Mouse (Mus musculus): ENCODE measurements at regions not wholly inside any gene's neighbourhood (a gene's known extent, or its start where the extent isn't known, plus 50 kb on each side); places are given as distances from the start of the nearest gene placed in this dataset.

- peak; percentile 39 for DNase-seq (ENCODE audit: low read depth, low spot score)
These were observed 517.5 kb downstream of the Cps1 start for GRCm38 (mm10) chr1:67640353-67640752.

GRCm38 (mm10) chr1:67640766-67641165 lies 517.9 kb downstream of the Cps1 start:
- DNase-seq (ENCODE audit: low read depth, low spot score): no peak

- no peak for DNase-seq (ENCODE audit: low read depth, low spot score)
These were observed 520.8 kb downstream of the Cps1 start for GRCm38 (mm10) chr1:67643627-67644026.

Measured in telencephalon, adult 2 months (tissue).